Mouse (Mus musculus) kidney, embryonic 14.5 days (tissue): ENCODE measurements at regions not wholly inside any gene's neighbourhood (a gene's known extent, or its start where the extent isn't known, plus 50 kb on each side); places are given as distances from the start of the nearest gene placed in this dataset.
"Not testable (repeated sequence)": the region's sequence is repeated elsewhere in the genome, so short reads cannot be mapped to it uniquely, and the experiment has no call there.

Experiments
- ATAC-seq: fragments of 200-750 bp; cut with Nextera tagmentation; 2 replicates; pipeline ENCODE4 v1.8.0; 2017; ENCODE audit warnings: moderate number of reproducible peaks, mild to moderate bottlenecking, moderate TSS enrichment, moderate library complexity; ENCODE audit not compliant: low FRiP score, low TSS enrichment
- H3K27ac ChIP-seq: fragments of 300-500 bp; sonication (generic); 2 replicates; pipeline ENCODE4 v1.5.1; 2014; ENCODE audit warnings: low read depth, mild to moderate bottlenecking, low read length, moderate library complexity, mixed read lengths
- H3K27me3 ChIP-seq: fragments of 300-500 bp; sonication (generic); 2 replicates; pipeline ENCODE4 v1.6.1; 2014; ENCODE audit warnings: mild to moderate bottlenecking, low read length; ENCODE audit not compliant: control insufficient read depth, insufficient read depth
- H3K36me3 ChIP-seq: fragments of 300-500 bp; sonication (generic); 2 replicates; pipeline ENCODE4 v1.6.1; 2014; ENCODE audit warnings: low read length, mixed read lengths; ENCODE audit not compliant: control insufficient read depth, insufficient read depth
- H3K4me1 ChIP-seq: fragments of 300-500 bp; sonication (generic); 2 replicates; pipeline ENCODE4 v1.6.1; 2014; ENCODE audit warnings: low read length, mixed read lengths; ENCODE audit not compliant: control insufficient read depth, insufficient read depth
- H3K4me2 ChIP-seq: fragments of 300-500 bp; sonication (generic); replicated peaks from 2 replicates; pipeline ENCODE4 v1.6.1; 2014; ENCODE audit warnings: low read depth, mild to moderate bottlenecking, low read length
- H3K4me3 ChIP-seq: fragments of 300-500 bp; sonication (generic); 2 replicates; pipeline ENCODE4 v1.5.1; 2014; ENCODE audit warnings: mild to moderate bottlenecking, low read length
- H3K9ac ChIP-seq: fragments of 300-500 bp; sonication (generic); 2 replicates; pipeline ENCODE4 v1.6.1; 2014; ENCODE audit warnings: low read depth, mild to moderate bottlenecking, low read length, moderate library complexity
- H3K9me3 ChIP-seq: fragments of 300-500 bp; sonication (generic); 2 replicates; pipeline ENCODE4 v1.6.1; 2016; ENCODE audit warnings: low read length; ENCODE audit not compliant: control insufficient read depth
- WGBS: fragments of 180-500 bp; shearing (Covaris S2); extraction: QIAGEN DNeasy Blood & Tissue Kit; methylation state at CpG from one replicate; pipeline ENCODE4 v1.1.7; 2014; 5-methylcytosine and 5-hydroxymethylcytosine counted together

DNA sequence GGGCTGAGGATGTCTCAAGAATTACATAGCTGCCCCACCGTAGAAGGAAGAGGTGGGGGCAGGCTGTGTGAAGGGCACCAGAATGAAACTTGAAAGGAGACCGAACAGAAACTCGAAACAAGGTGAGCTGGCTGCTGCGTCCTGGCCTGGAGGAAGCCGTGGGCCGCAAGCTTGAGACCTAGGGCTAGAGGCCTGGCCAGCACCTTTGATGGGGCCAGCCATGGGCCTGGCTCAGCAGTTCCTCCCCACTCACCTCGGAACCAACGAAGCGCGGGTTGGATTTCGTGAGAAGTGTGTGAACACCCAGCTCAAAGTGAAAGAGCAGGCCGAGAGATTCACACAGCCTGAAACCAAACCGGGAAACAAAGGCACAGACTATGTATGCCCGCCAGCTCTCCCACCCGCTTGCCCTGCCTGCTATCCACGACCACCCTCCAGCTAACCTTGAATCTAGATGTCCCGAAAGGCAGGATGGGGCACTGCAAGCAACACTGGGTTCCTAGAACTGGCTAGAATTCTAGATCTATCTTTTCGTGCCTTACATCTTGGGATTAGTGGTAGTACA lies 306.3 kb upstream of the 3110018I06Rik start:
- H3K9me3 ChIP-seq, result no peaks in the 10 kb centered on the region
- WGBS, result 86% methylated on average over 18 of the region's 18 CpGs

DNA sequence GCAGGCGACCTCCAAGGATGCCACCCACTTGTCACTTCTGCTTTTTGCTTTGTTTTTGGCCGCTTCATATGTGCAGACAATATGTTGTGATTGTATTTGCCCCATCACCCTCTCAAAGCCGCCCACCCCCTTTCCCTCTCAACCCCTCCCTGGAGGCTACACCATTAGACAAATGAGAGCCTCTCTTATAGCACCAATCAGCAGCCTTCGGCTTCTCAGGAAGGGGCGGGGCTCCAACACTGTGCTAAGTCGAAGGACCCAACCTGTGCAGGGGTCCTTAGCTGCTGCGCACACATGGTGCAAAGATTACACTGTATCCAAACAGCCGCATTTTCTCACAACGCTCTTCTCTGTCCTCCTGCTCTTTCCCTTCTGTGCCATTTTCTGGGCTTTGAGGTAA lies 305.1 kb upstream of the 3110018I06Rik start:
- Histone ChIP-seq H3K9me3 (no peaks in the 10 kb centered on the region), H3K4me3 (no peak overlapping the region), H3K9ac (no peak overlapping the region), H3K27ac (no peak overlapping the region), H3K27me3 (no peaks in the 10 kb centered on the region), H3K4me1 (no peaks in the 10 kb centered on the region), H3K4me2 (no peak overlapping the region; the same call in 1 of the 2 replicates), H3K36me3 (no peaks in the 10 kb centered on the region)
- no peak for ATAC-seq
- 55% methylated on average over 9 of the region's 9 CpGs for WGBS

More for the DNA sequence above, 306.3 kb upstream of the 3110018I06Rik start:
- H3K4me2 ChIP-seq, result no peak overlapping the region
- H3K4me3 ChIP-seq, result no peak overlapping the region
- no peak for ATAC-seq
- no peaks in the 10 kb centered on the region for H3K36me3 ChIP-seq
- no peak overlapping the region for H3K9ac ChIP-seq
- H3K4me1 ChIP-seq, result no peaks in the 10 kb centered on the region
- no peak overlapping the region for H3K27ac ChIP-seq
- H3K27me3 ChIP-seq, result no peaks in the 10 kb centered on the region

GRCm38 (mm10) chr12:107184426-107184825 lies 304.0 kb upstream of the 3110018I06Rik start:
- no peak overlapping the region for H3K4me3 ChIP-seq
- 68% methylated on average over 3 of the region's 3 CpGs for WGBS

GRCm38 (mm10) chr12:107186361-107186760 lies 302.1 kb upstream of the 3110018I06Rik start:
- WGBS, result 83% methylated on average over 6 of the region's 6 CpGs
- no peaks in the 10 kb centered on the region for H3K4me1 ChIP-seq
- no peaks in the 10 kb centered on the region for H3K36me3 ChIP-seq
- H3K27me3 ChIP-seq, result no peaks in the 10 kb centered on the region
- no peak overlapping the region for H3K9ac ChIP-seq
- H3K9me3 ChIP-seq, result no peaks in the 10 kb centered on the region
- H3K4me2 ChIP-seq, result no peak overlapping the region
- H3K4me3 ChIP-seq, result no peak overlapping the region
- no peak overlapping the region for H3K27ac ChIP-seq
- no peak for ATAC-seq

More at GRCm38 (mm10) chr12:107184426-107184825, 304.0 kb upstream of the 3110018I06Rik start:
- Histone ChIP-seq H3K36me3 (no peaks in the 10 kb centered on the region), H3K4me1 (no peaks in the 10 kb centered on the region), H3K9me3 (no peaks in the 10 kb centered on the region), H3K4me2 (no peak overlapping the region), H3K27me3 (no peaks in the 10 kb centered on the region), H3K9ac (no peak overlapping the region), H3K27ac (no peak overlapping the region)
- ATAC-seq, result no peak

DNA sequence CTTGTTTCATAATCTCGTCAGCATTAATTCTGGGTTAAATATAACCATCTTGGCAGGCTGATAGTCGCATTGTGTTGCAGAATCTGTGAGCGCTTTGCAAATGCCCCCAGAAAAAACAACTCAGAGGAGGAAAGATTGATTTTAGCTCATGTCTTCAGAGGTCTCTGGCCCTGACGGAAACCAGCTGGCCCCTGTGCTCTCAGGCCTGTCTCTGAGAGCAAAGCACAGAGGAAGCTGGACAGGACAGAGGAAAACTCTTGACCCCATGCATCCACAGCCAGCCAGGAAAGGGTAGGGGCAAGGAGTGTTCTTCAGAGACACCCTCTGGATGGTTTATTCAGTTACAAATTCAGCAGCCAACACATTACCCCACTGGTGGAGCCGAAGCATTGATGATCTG lies 300.4 kb upstream of the 3110018I06Rik start:
- H3K4me2 ChIP-seq, result no peak overlapping the region
- no peaks in the 10 kb centered on the region for H3K9me3 ChIP-seq
- H3K27me3 ChIP-seq, result no peaks in the 10 kb centered on the region
- no peak overlapping the region for H3K9ac ChIP-seq
- no peak for ATAC-seq
- WGBS, result 50% methylated on average over 5 of the region's 5 CpGs
- no peak overlapping the region for H3K4me3 ChIP-seq
- H3K36me3 ChIP-seq, result no peaks in the 10 kb centered on the region
- no peaks in the 10 kb centered on the region for H3K4me1 ChIP-seq
- no peak overlapping the region for H3K27ac ChIP-seq

DNA sequence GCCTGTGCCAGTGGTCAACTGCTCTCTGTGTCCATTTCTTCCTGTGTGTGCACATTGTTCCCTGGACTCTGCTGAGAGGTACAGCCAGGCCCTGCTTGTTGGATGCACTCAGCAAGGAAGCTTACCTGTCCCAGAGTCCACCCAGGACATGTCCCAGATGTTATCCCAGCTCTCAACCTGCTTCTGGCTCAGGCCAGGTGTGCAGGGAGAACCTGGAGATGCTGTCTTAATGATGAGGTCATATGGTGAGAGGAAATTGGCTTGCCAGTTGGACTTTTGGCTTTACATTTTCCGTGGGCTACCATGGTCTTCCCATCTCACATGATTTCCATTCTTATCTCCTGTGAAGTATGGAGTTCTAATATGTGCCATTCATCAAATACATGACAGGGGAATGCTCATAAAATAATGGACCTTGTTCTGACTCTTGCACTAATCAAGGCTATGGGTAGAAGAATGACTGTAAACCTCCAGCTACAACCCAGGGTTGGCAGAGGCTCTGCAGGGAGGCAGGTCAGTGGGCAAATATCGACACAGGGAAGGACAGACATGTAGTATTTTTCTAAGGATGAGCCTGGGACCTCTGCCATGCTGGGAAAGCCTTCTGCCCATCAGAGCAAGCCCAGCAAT lies 289.9 kb upstream of the 3110018I06Rik start:
- no peak overlapping the region for H3K4me3 ChIP-seq
- H3K4me2 ChIP-seq, result no peak overlapping the region
- no peak overlapping the region for H3K27ac ChIP-seq
- H3K9me3 ChIP-seq, result no peaks in the 10 kb centered on the region
- H3K36me3 ChIP-seq, result no peaks in the 10 kb centered on the region
- H3K4me1 ChIP-seq, result no peaks in the 10 kb centered on the region
- WGBS, result 86% methylated on average over 2 of the region's 2 CpGs
- H3K9ac ChIP-seq, result no peak overlapping the region
- no peak for ATAC-seq
- H3K27me3 ChIP-seq, result no peaks in the 10 kb centered on the region

- H3K27ac ChIP-seq, result no peak overlapping the region
- 51% methylated on average over 4 of the region's 4 CpGs for WGBS
- ATAC-seq, result no peak
- H3K4me2 ChIP-seq, result no peak overlapping the region
- no peaks in the 10 kb centered on the region for H3K4me1 ChIP-seq
- H3K4me3 ChIP-seq, result no peak overlapping the region
- H3K36me3 ChIP-seq, result no peaks in the 10 kb centered on the region
- no peak overlapping the region for H3K9ac ChIP-seq
- no peaks in the 10 kb centered on the region for H3K27me3 ChIP-seq
- H3K9me3 ChIP-seq, result no peaks in the 10 kb centered on the region
Observed at GRCm38 (mm10) chr12:107200903-107201302, 287.5 kb upstream of the 3110018I06Rik start.

DNA sequence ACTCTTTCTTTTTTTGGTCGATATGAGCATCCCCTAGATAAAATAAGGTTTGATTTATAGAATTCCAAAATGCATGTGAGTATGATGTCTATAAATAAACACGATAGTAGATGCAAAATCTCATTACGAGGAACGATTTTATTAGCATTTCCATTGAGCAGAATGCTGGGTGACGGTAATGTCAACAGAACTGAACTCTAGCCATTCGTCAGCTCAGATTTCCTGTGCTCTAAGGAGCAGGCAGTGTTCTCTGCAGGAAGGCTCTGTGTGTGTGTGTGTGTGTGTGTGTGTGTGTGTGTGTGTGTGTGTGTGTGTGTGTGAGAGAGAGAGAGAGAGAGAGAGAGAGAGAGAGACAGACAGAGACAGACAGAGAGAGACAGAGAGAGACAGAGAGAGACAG lies 279.6 kb upstream of the 3110018I06Rik start:
- 35% methylated on average over 6 of the region's 6 CpGs for WGBS
- H3K27me3 ChIP-seq, H3K9me3 ChIP-seq, ATAC-seq, H3K27ac ChIP-seq, H3K9ac ChIP-seq, H3K36me3 ChIP-seq, H3K4me3 ChIP-seq, H3K4me1 ChIP-seq, H3K4me2 ChIP-seq: not testable (repeated sequence)

DNA sequence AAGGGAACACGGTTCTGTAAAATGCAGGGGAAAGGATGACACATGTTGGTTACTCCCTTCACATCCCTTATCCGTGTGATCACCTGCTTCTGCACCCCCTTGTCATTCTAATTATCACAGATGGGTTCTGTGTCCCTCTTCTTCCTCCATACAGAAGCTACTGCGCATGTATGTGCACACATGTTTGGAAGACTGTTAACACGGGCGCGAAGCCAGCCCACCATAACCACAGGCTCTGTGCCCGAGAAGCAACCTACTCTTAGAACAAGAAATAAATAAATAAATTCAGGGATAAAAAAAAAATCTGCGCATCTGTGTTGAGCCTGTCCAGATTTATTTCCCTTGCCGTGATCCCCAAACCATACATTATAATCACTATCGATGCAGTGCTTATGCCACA lies 275.6 kb upstream of the 3110018I06Rik start:
- no peak for ATAC-seq

More for the DNA sequence above, 275.6 kb upstream of the 3110018I06Rik start:
- no peak overlapping the region for H3K4me2 ChIP-seq
- no peaks in the 10 kb centered on the region for H3K36me3 ChIP-seq
- H3K4me3 ChIP-seq, result no peak overlapping the region
- no peak overlapping the region for H3K27ac ChIP-seq
- H3K4me1 ChIP-seq, result no peaks in the 10 kb centered on the region
- H3K27me3 ChIP-seq, result no peaks in the 10 kb centered on the region
- 95% methylated on average over 10 of the region's 10 CpGs for WGBS
- H3K9me3 ChIP-seq, result no peaks in the 10 kb centered on the region
- H3K9ac ChIP-seq, result no peak overlapping the region
